Mouse (Mus musculus) induced T-regulatory cell, adult 2 months (primary cell): ENCODE measurements around the gene Rnf149.

Source experiments
- DNase-seq: peaks from one replicate; pipeline ENCODE4 v3.0.0-alpha.2; 2012; ENCODE audit warnings: low read depth

The Rnf149 gene

DNA sequence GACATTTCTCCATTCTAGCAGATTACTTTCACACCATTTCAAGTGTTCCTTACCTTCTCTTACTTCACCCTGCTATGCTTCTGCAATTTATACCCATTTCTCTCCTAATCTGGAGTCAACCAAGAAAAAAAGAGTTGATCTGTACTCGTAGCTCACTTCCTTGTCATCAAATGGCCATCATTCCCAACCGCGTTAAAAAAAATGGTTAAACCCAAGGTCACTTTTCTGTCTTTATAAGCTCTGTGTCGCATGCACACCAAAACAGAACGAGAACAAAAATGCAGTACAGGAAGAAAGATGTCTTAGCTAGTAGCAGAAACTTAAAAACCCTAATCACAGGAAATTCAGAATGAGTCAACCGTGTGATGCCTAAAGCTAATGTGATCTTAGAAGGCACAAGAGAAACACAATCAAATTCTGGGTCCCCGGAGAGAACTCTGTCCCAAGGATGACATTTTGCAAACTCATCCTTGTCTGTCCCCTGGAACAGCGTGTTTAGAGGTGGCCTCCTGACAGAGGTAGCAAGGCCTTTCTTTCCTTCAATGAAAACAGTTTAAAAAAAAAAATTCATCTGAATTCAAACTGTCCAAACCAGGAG is 1.3 kb downstream of the Rnf149 start:
- DNase-seq: peak; percentile 78

DNA sequence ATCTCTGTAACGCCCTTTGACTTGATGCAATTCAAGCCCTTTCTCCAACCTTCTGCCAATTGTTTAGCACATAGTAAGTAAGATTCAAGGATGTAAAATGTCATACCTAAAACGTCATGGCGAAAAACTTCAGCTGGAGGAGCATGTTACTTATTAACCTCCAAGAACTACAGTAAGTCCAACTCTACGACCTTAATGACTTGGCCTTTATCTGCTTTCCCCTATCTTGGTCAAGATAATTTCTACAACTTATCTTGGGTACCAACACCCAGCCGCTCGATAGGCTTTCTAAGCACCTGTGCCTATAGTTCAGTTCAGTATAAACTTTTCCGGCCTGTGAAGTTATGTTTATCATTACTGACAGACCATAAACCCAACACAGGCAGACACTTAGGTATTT is 3.3 kb downstream of the Rnf149 start:
- no peak for DNase-seq

- DNase-seq: peak; percentile 60
Measured at GRCm38 (mm10) chr1:39571653-39572052, 5.6 kb downstream of the Rnf149 start.

GRCm38 (mm10) chr1:39568079-39568478 is 9.1 kb downstream of the Rnf149 start:
- DNase-seq: no peak

DNA sequence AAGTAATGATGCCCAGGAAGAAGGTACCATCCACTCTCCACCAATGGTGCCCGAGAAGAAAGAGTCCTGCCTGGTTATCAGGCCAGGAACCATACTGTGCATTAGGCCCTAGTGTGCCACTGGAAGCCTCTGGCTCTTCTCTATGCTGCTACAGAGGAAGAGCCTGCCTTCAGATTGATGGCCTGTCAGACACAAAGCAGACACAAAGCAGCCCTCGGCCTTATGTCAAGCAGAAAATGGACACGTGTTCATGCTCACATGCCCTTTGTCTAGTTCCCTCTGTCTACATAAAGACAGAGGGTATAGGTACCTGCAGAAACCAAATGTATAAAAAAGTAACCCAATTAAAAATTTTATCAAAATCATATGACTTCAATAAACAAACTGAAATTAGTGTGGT is 12.6 kb downstream of the Rnf149 start:
- DNase-seq: no peak

- no peak for DNase-seq
Measured at GRCm38 (mm10) chr1:39563161-39563560, 14.0 kb downstream of the Rnf149 start.

- no peak for DNase-seq
Measured at GRCm38 (mm10) chr1:39561920-39562319, 15.3 kb downstream of the Rnf149 start.

- DNase-seq: peak; percentile 50
Measured at GRCm38 (mm10) chr1:39559009-39559408, 18.2 kb downstream of the Rnf149 start.

DNA sequence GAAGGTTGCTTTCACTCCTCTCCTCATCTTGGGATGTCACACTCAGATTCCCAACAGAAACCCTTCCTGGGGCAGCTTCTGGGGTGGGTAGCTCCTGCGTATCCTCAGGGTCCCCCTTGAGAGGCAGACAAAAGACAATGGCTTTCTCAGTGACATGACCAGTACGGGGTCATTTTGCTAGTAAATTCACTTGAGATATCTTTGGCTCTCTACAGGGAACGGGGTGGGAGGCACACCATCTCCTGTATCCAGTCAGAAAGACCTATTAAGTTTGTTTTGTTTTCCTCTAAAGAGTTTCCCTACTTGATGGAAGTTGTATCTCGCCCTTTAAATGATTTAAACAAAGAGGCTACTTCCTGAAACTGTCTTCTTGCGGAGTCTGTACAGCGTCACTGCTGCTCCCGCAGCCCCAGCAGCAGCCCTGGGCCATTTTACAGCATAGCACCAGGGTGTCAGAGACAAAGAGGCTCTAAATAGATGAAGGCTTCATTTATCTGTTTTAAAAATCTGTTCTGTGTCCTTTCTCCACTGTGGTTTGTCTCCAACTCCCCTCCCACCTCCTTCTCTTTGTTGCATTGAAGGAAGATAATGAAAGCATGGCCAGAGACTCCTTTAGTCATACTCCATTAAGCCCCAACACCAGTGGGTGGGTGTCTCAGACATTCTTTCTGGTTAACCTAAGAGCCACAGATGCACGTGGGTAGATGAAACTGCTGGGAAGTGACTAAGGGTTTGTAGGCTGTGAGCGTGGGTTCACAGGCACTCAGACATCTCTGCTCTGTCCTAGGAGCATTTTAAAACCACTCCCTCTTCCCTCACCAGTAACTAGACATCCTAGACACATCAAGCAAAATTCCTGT is 21.4 kb downstream of the Rnf149 start:
- DNase-seq: peak; percentile 39

DNA sequence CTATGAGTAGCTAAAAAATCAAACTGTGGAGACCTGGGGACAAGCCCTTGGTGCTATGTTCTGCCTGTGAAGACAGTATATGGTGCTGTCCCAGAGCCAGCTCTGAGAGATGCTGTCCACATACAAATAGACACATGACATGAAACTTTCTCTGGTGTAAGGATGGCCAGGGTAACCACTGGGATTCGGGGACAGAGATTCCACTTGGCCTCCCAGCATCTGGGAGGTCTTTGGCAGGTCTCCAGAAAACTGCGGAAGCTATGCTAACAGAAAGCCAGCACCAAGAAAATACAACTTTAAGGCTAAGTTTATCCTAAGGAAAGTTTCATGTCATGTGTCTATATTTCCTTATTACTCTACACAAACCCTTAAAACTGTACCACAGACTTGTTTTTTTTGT is 27.4 kb downstream of the Rnf149 start:
- DNase-seq: no peak

- no peak for DNase-seq
Measured at GRCm38 (mm10) chr1:39547238-39547637, 30.0 kb downstream of the Rnf149 start.

- no peak for DNase-seq
Measured at GRCm38 (mm10) chr1:39546160-39546866, 30.9 kb downstream of the Rnf149 start.

GRCm38 (mm10) chr1:39545589-39545988 is 31.6 kb downstream of the Rnf149 start:
- no peak for DNase-seq

DNA sequence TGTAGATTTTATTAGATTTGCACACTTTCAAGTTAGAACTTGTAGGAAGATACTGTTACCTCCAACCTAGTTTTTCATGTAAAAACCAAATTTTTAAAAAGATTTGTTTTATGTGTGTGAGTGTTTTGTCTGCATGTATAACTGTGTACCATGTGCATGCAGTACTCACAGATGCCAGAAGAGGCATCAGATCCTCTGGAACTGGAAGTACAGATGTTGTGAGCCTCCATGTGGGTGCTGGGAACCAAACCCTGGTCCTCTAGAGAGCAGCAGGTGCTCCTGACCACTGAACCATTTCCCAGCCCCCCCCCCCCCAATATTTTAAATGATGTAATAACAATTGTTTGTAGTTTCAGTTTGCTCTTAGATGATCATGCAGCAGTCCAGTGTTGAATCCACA is 36.6 kb downstream of the Rnf149 start:
- no peak for DNase-seq

DNA sequence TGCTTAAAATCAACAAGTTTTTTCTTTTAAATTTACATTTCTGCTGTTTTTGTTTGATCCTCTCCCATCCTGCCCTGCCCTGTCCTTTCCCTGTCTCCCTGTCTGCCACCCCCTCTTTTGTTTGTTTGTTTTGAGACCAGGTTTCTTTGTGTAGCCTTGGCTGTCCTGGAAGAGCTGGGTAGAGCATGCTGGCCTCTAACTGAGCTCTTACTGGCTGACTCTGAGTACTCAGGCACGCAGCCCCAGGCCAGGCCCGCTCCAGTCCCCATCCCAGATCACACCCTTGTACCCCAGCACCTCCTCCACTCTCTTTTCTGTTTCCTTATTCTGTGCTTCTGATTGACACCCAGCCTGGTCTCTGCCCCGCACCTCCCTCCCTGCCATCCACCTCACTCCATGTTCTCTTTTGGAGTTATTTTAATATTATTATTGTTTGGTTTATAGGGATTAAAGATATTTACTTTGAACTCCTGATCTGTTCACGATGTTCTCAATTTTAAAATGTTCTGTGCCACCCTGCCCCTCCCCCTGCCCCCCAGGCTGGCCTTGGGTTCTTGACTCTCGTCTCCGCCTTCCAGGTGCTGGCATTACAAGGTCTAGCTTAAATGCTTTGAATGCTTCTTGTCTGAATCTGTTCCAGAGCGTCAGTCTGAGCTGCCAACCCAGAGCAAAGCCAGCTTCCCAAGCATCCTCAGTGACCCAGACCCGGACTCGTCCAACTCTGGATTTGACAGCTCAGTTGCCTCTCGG is 39.4 kb downstream of the Rnf149 start:
- no peak for DNase-seq

- DNase-seq: no peak
Measured at GRCm38 (mm10) chr1:39536701-39537100, 40.5 kb downstream of the Rnf149 start.

DNA sequence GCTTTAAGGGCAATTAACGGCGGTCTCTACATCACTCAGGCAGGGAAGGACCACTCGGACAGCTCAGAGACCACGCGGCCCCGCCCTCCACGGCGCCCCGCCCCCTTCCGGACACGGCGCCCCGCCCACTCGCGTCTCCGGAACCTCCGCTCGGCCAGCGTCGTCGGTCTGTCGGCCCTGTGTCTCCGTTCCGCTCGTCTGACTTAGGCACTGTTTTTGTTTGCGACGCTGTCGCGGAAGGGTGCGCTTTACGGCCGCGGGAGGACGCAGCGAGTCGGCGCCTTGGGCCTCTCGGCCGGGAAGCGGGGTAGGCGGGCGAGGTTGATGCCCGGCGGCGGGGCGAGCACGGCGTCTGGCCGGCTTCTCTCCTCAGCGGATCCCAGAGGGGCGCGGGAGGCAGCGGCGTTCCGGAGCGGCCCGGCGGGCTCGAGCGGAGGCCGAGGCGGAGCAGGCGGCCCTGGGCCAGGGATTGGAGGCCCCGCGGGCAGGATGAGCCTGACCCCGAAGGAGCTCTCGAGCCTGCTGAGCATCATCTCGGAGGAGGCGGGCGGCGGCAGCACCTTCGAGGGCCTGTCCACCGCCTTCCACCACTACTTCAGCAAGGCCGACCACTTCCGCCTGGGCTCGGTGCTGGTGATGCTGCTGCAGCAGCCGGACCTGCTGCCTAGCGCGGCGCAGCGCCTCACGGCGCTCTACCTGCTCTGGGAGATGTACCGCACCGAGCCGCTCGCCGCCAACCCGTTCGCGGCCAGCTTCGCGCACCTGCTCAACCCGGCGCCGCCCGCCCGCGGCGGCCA is 41.5 kb downstream of the Rnf149 start:
- DNase-seq: peak; percentile 98

DNA sequence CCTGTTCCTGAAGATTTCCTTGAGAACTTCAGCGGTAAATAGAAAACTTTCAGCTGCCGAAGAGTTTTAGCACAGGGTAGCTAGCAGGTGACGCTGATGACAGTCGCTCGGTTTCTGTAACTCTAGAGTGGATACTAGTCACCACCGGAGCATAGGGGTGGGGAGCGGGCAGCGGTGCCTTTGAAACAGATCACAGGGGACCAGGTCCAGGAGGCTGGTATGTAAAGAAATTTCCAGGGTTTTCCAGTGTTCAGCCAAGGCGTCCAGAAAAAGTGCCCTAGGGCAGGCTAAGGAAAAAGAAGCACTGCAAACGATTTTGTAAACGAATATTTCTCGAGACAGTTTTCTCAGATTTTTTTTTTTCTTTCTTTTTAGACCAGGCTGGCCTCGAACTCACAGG is 42.4 kb downstream of the Rnf149 start, which contains the start of gene Cnot11:
TSS of gene Cnot11 (plus strand) at position 162 of the 400 bp plus-strand sequence.
- DNase-seq: no peak

DNA sequence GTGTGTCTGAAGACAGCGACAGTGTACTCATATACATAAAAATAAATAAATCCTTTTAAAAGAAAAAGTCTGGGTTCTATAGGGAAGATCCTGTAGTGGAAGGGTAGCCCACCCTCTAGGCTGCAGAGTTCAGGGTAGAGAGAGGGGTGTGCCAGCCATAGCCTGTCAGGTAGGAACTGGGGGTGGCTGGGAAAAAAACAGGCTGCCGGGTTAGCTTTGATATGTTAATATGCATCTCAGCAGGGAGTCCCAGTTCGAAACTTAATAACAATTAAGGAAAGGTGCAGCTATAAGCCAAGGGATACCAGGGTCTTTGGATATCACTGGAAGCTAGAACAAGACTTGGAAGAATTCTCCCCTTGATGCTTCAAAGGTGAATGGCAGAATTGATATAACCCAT is 43.3 kb downstream of the Rnf149 start:
- DNase-seq: no peak

- no peak for DNase-seq
Measured at GRCm38 (mm10) chr1:39531036-39531435, 46.2 kb downstream of the Rnf149 start.

- DNase-seq: peak; percentile 93
Measured at GRCm38 (mm10) chr1:39530258-39530943, 46.8 kb downstream of the Rnf149 start.
